Mouse (Mus musculus) neural tube, embryonic 14.5 days (tissue): Measurements from ENCODE around the gene Adgrl1. TPM values are rescaled to one million over a fixed set of nuclear protein-coding genes. Genes with fewer than 3 reads are reported as not detected.

ENCODE experiments used
- ATAC-seq: fragments of 200-750 bp; cut with Nextera tagmentation; 2 replicates; pipeline ENCODE4 v1.8.0; 2017; ENCODE audit warnings: low read depth, mild to moderate bottlenecking, moderate TSS enrichment, moderate library complexity
- H3K27ac ChIP-seq: fragments of 300-500 bp; sonication (generic); 2 replicates; pipeline ENCODE4 v1.5.1; 2014; ENCODE audit warnings: low read depth, mild to moderate bottlenecking, control low read depth, low read length, moderate library complexity, mixed read lengths
- H3K27me3 ChIP-seq: fragments of 300-500 bp; sonication (generic); 2 replicates; pipeline ENCODE4 v1.6.1; 2014; ENCODE audit warnings: low read length; ENCODE audit not compliant: control insufficient read depth, insufficient read depth
- H3K36me3 ChIP-seq: fragments of 300-500 bp; sonication (generic); 2 replicates; pipeline ENCODE4 v1.6.1; 2014; ENCODE audit warnings: low read length, mixed read lengths; ENCODE audit not compliant: control insufficient read depth, insufficient read depth
- H3K4me1 ChIP-seq: fragments of 300-500 bp; sonication (generic); 2 replicates; pipeline ENCODE4 v1.6.1; 2014; ENCODE audit warnings: low read length; ENCODE audit not compliant: control insufficient read depth, insufficient read depth
- H3K4me2 ChIP-seq: fragments of 300-500 bp; sonication (generic); 2 replicates; pipeline ENCODE4 v1.6.1; 2014; ENCODE audit warnings: mild to moderate bottlenecking, low read depth, low read length, control low read depth
- H3K4me3 ChIP-seq: fragments of 300-500 bp; sonication (generic); 2 replicates; pipeline ENCODE4 v1.5.1; 2014; ENCODE audit warnings: low read depth, low read length, control low read depth, mixed read lengths
- H3K9ac ChIP-seq: fragments of 300-500 bp; sonication (generic); replicated peaks from 2 replicates; pipeline ENCODE4 v1.6.1; 2014; ENCODE audit warnings: low read depth, mild to moderate bottlenecking, control low read depth, low read length, mixed read lengths
- H3K9me3 ChIP-seq: fragments of 300-500 bp; sonication (generic); 2 replicates; pipeline ENCODE4 v1.6.1; 2016; ENCODE audit warnings: low read length; ENCODE audit not compliant: control insufficient read depth
- WGBS: fragments of 180-500 bp; shearing (Covaris S2); extraction: QIAGEN DNeasy Blood & Tissue Kit; methylation state at CpG from one replicate; pipeline ENCODE4 v1.1.7; 2014; 5-methylcytosine and 5-hydroxymethylcytosine counted together
- polyA plus RNA-seq: library from polyadenylated mRNA; unstranded; fragments of >200 nt; fragmentation: Nextera tagmentation; extraction: Ambion mirVana; gene quantifications from 2 replicates; pipeline ENCODE4 v1.2.1, GENCODE M21; 2014

Gene Adgrl1
- polyA plus RNA-seq, 1 experiment from 2014 or later, result 75.0 TPM

DNA sequence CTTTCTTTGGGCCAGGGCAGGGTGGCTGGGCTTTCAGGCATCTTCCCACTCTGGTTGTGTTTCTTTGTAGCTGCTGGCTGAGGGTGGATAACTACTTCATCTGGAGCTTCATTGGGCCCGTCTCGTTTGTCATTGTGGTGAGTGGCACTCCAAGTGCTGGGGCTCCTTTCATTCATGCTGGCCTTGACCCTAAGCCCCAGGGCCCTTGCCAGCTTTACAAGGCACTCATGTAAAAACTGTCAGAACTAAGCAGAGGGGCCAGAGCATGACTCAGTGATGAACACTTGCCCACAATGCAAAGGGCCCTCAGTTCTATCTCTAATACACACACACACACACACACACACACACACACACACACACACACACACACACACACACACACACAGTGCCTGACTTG lies 35.1 kb downstream of the Adgrl1 start:
- no peak overlapping the region for H3K27ac ChIP-seq
- H3K27me3 ChIP-seq, result no peaks in the 10 kb centered on the region
- H3K36me3 ChIP-seq, result peaks cover 87% of the 10 kb centered on the region
- H3K9ac ChIP-seq, result no peak overlapping the region
- no peak overlapping the region for H3K4me3 ChIP-seq
- no peak overlapping the region for H3K4me2 ChIP-seq
- WGBS, result 100% methylated on average over 2 of the region's 2 CpGs
- H3K9me3 ChIP-seq, result no peaks in the 10 kb centered on the region
- no peaks in the 10 kb centered on the region for H3K4me1 ChIP-seq
- ATAC-seq, result no peak

DNA sequence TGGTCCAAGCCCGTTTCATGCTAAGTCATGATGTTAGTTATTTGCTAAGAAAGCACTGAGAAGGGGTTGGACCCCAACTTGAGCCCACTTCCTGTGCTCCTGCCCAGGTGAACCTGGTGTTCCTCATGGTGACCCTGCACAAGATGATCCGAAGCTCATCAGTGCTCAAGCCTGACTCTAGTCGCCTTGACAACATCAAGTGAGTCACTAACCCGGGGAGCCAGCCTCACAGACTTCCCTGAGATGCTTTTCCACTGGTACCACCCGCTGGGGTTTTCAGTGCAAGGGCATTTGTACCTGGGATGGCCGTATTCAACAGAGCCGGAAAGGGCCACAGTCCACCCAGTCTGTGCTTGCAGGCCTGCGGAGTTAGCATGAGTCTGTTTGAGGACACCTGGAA lies 35.5 kb downstream of the Adgrl1 start:
- H3K27ac ChIP-seq, result no peak overlapping the region
- H3K36me3 ChIP-seq, result peaks cover 82% of the 10 kb centered on the region
- no peaks in the 10 kb centered on the region for H3K9me3 ChIP-seq
- H3K27me3 ChIP-seq, result no peaks in the 10 kb centered on the region
- 89% methylated on average over 8 of the region's 8 CpGs for WGBS
- H3K4me3 ChIP-seq, result no peak overlapping the region
- no peak overlapping the region for H3K9ac ChIP-seq
- ATAC-seq, result no peak
- no peak overlapping the region for H3K4me2 ChIP-seq
- no peaks in the 10 kb centered on the region for H3K4me1 ChIP-seq

GRCm38 (mm10) chr8:83937645-83938044 lies 37.7 kb downstream of the Adgrl1 start:
- Histone ChIP-seq H3K9ac (no peak overlapping the region), H3K4me2 (no peak overlapping the region), H3K36me3 (peaks cover 62% of the 10 kb centered on the region), H3K27me3 (no peaks in the 10 kb centered on the region), H3K4me3 (no peak overlapping the region), H3K9me3 (no peaks in the 10 kb centered on the region), H3K27ac (no peak overlapping the region), H3K4me1 (no peaks in the 10 kb centered on the region)
- ATAC-seq, result no peak
- 92% methylated on average over 7 of the region's 7 CpGs for WGBS

- Histone ChIP-seq H3K9ac (no peak overlapping the region), H3K4me1 (no peaks in the 10 kb centered on the region), H3K4me3 (no peak overlapping the region), H3K4me2 (no peak overlapping the region), H3K27ac (no peak overlapping the region), H3K27me3 (no peaks in the 10 kb centered on the region), H3K36me3 (peaks cover 55% of the 10 kb centered on the region), H3K9me3 (no peaks in the 10 kb centered on the region)
- 93% methylated on average over 14 of the region's 15 CpGs for WGBS
- ATAC-seq, result no peak
These were observed 38.4 kb downstream of the Adgrl1 start for GRCm38 (mm10) chr8:83938330-83938729.

GRCm38 (mm10) chr8:83941066-83941677 lies 41.3 kb downstream of the Adgrl1 start:
- no peaks in the 10 kb centered on the region for H3K9me3 ChIP-seq
- ATAC-seq, result no peak
- 75% methylated on average over 6 of the region's 6 CpGs for WGBS
- no peak overlapping the region for H3K27ac ChIP-seq
- no peak overlapping the region for H3K4me3 ChIP-seq
- no peak overlapping the region for H3K4me2 ChIP-seq
- H3K27me3 ChIP-seq, result no peaks in the 10 kb centered on the region
- H3K4me1 ChIP-seq, result no peaks in the 10 kb centered on the region
- no peak overlapping the region for H3K9ac ChIP-seq
- H3K36me3 ChIP-seq, result peaks cover 28% of the 10 kb centered on the region

- no peaks in the 10 kb centered on the region for H3K4me1 ChIP-seq
- no peak overlapping the region for H3K4me2 ChIP-seq
- H3K4me3 ChIP-seq, result no peak overlapping the region
- no peak overlapping the region for H3K9ac ChIP-seq
- H3K36me3 ChIP-seq, result peaks cover 19% of the 10 kb centered on the region
- H3K27ac ChIP-seq, result no peak overlapping the region
- H3K27me3 ChIP-seq, result no peaks in the 10 kb centered on the region
- H3K9me3 ChIP-seq, result no peaks in the 10 kb centered on the region
- no peak for ATAC-seq
- 92% methylated on average over 1 of the region's 1 CpGs for WGBS
These were observed 42.5 kb downstream of the Adgrl1 start for GRCm38 (mm10) chr8:83942446-83942845.

GRCm38 (mm10) chr8:83945540-83945939 lies 45.6 kb downstream of the Adgrl1 start:
- ATAC-seq, result no peak
- WGBS, result 69% methylated on average over 3 of the region's 3 CpGs
- Histone ChIP-seq H3K4me3 (no peak overlapping the region), H3K27me3 (no peaks in the 10 kb centered on the region), H3K4me1 (no peaks in the 10 kb centered on the region), H3K27ac (no peak overlapping the region), H3K9ac (no peak overlapping the region), H3K4me2 (no peak overlapping the region), H3K9me3 (no peaks in the 10 kb centered on the region), H3K36me3 (no peaks in the 10 kb centered on the region)

DNA sequence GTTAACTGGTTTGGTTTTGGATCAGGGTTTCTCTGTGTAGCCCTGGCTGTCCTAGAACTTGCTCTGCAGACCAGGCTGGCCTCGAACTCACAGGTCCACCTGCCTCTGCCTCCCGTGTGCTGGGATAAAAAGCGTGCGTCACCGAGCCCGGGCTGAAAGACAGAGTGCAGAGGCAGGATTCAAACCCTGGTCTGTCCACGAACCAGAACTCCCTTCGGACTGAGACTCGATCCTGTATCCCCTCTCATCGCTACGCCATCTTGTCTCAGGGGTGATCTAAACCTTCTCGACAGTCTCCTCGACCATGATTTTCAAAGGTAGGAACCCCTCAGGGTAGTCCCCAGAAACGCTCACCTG lies 54.8 kb downstream of the Adgrl1 start:
- ATAC-seq, result no peak
- Histone ChIP-seq H3K36me3 (no peaks in the 10 kb centered on the region), H3K27me3 (no peaks in the 10 kb centered on the region), H3K9me3 (no peaks in the 10 kb centered on the region), H3K4me1 (peaks cover 8% of the 10 kb centered on the region; the same call in 1 of the 2 replicates), H3K9ac (peak overlapping the region; percentile 3), H3K4me2 (peak overlapping the region; percentile 46), H3K27ac (peak overlapping the region; percentile 28; the same call in 1 of the 2 replicates), H3K4me3 (peak overlapping the region; percentile 49)
- 1% methylated on average over 14 of the region's 14 CpGs for WGBS

GRCm38 (mm10) chr8:83955106-83955957 lies 55.4 kb downstream of the Adgrl1 start, which contains the start of the genes Gm10644 and Asf1b:
Gm10644 (minus strand) TSS chr8:83955205.
Asf1b (plus strand) TSS chr8:83955507.
- Histone ChIP-seq H3K4me1 (peaks cover 8% of the 10 kb centered on the region; the same call in 1 of the 2 replicates), H3K27ac (peak within 1 kb of the TSS; percentile 28; the same call in 1 of the 2 replicates), H3K27me3 (no peaks in the 10 kb centered on the region), H3K9me3 (no peaks in the 10 kb centered on the region), H3K9ac (peak within 1 kb of the TSS; percentile 11), H3K4me3 (peak within 1 kb of the TSS; percentile 49), H3K4me2 (peak within 1 kb of the TSS; percentile 84), H3K36me3 (no peaks in the 10 kb centered on the region)
- WGBS, result under 1% methylated on average over 75 of the region's 75 CpGs
- peak; percentile 99 for ATAC-seq
